ENCODE assay signal across 20 mouse cellular contexts in genomic region chr8:105609355-105609754, GRCm38 (mm10). TPM values are rescaled to one million over a fixed set of nuclear protein-coding genes. Genes with fewer than 3 reads are reported as not detected.
DNase-seq lines count a peak whose midpoint lies in the region; ATAC-seq lines count a peak whose summit lies in the region.
"Had no signal": no experiment of that assay in that cellular context is flagged by ENCODE, and none has a peak within 500 bp of the region (broad histone marks: within the 10 kb centered on the region; RNA-seq: fewer than 3 reads in every experiment).

No protein-coding gene starts in this region.

- no peak overlapping the region for H3K4me2 ChIP-seq in heart, embryonic 12.5 days
- H3K4me2 ChIP-seq: hindbrain, embryonic 12.5 days; intestine, embryonic 15.5 days had no signal

- H3K4me1 ChIP-seq in heart, embryonic 12.5 days (replicated peaks) = peaks cover 58% of the 10 kb centered on the region
- peaks cover 90% of the 10 kb centered on the region for H3K4me1 ChIP-seq in megakaryocyte, embryonic 14.5 days

- no peak for ATAC-seq in heart, embryonic 12.5 days (ENCODE audit: insufficient number of reproducible peaks, low FRiP score)
- ATAC-seq in megakaryocyte, adult 5-6 weeks (ENCODE audit: poor library complexity, severe bottlenecking) = no peak
- peak; percentile 43 for ATAC-seq in megakaryocyte-erythroid progenitor cell, adult 5-6 weeks (replicated peaks; ENCODE audit: low FRiP score, low TSS enrichment, poor library complexity, severe bottlenecking)
- ATAC-seq: forebrain, embryonic 14.5 days; intestine, embryonic 15.5 days had no signal

- no peak overlapping the region for H3K27ac ChIP-seq in heart, embryonic 12.5 days (ENCODE audit: poor library complexity, severe bottlenecking)
- H3K27ac ChIP-seq: hindbrain, embryonic 12.5 days; intestine, embryonic 15.5 days; kidney, postnatal 0 days had no signal

- intact Hi-C loops in heart, postnatal 10 days (cut with DNase I) = no loop called here

- 0 out of 2 replicates have a peak, but pooled peaks cover 5% of the 10 kb centered on the region for H3K36me3 ChIP-seq in heart, embryonic 12.5 days
- peaks cover 22% of the 10 kb centered on the region for H3K36me3 ChIP-seq in megakaryocyte, embryonic 14.5 days (replicated peaks; ENCODE audit: low read length)
- H3K36me3 ChIP-seq: hindbrain, embryonic 12.5 days; intestine, embryonic 15.5 days had no signal

- H3K27me3 ChIP-seq in heart, embryonic 12.5 days (replicated peaks) = peaks cover 10% of the 10 kb centered on the region
- H3K27me3 ChIP-seq in megakaryocyte, embryonic 14.5 days (replicated peaks) = no peaks in the 10 kb centered on the region

- peak overlapping the region; percentile 37; the same call in 1 of the 2 replicates for H3K9ac ChIP-seq in heart, embryonic 12.5 days
- H3K9ac ChIP-seq: hindbrain, embryonic 12.5 days; intestine, embryonic 15.5 days had no signal

- H3K4me3 ChIP-seq in heart, embryonic 12.5 days = no peak overlapping the region
- peak overlapping the region; percentile 85 for H3K4me3 ChIP-seq in megakaryocyte, embryonic 14.5 days (replicated peaks)
- H3K4me3 ChIP-seq: hindbrain, embryonic 12.5 days; intestine, embryonic 15.5 days had no signal

- H3K9me3 ChIP-seq in heart, embryonic 12.5 days (replicated peaks) = no peaks in the 10 kb centered on the region
- H3K9me3 ChIP-seq in megakaryocyte, embryonic 14.5 days = no peaks in the 10 kb centered on the region
- H3K9me3 ChIP-seq: hindbrain, embryonic 12.5 days; intestine, embryonic 15.5 days had no signal

- WGBS in heart, embryonic 12.5 days = 44% methylated on average over 2 of the region's 2 CpGs

- no peak for DNase-seq in heart, postnatal 10 days
- peak; percentile 53 for DNase-seq in liver
- DNase-seq in right cerebral cortex, adult 2 months (ENCODE audit: low spot score in 2 of 2) = no peak
- DNase-seq in adrenal gland, adult 18-20 months (ENCODE audit: low spot score in 2 of 2) = no peak
- DNase-seq: adrenal gland, adult 8-10 months; cerebellum, adult 9-10 months; right cerebral cortex, adult 18-20 months had no signal

RNA-seq across cellular contexts. Expression of gene Ripor1, which starts 4.3 kb away (rescaled TPM):
- 32.8 and 33.4 TPM in 2 replicates for polyA plus RNA-seq in heart, embryonic 12.5 days (2016; fragmentation: Nextera tagmentation; extraction: Ambion mirVana)
- total RNA-seq in heart, postnatal 10 days (2021) = 10 to 100 TPM; 53.1 to 55.8 TPM
- 19.3 and 27.7 TPM in 2 replicates for polyA plus RNA-seq in megakaryocyte, embryonic 14.5 days (2012; ENCODE audit: insufficient read depth, low replicate concordance)
- total RNA-seq in megakaryocyte, adult 5-6 weeks (2015) = 13.5 and 16.9 TPM in 2 replicates
- total RNA-seq in megakaryocyte, adult 5-6 weeks (2017) = 1.6 and 2.6 TPM in 2 replicates
- 148 and 206 TPM in 2 replicates for total RNA-seq in megakaryocyte-erythroid progenitor cell, adult 5-6 weeks (2014; fragmentation: Nextera tagmentation)
- total RNA-seq in megakaryocyte-erythroid progenitor cell, adult 5-6 weeks (2017) = 16.7 and 20.6 TPM in 2 replicates
- total RNA-seq in adrenal gland, adult 18-20 months (2021) = 10 to 100 TPM; 25.9 to 32.9 TPM

RNA-seq across cellular contexts. Expression of gene Ctcf, which starts 27.0 kb away (rescaled TPM):
- 66.1 and 75.9 TPM in 2 replicates for polyA plus RNA-seq in heart, embryonic 12.5 days (2016; fragmentation: Nextera tagmentation; extraction: Ambion mirVana)
- 10 to 100 TPM; 46.6 to 56.6 TPM for total RNA-seq in heart, postnatal 10 days (2021)
- polyA plus RNA-seq in megakaryocyte, embryonic 14.5 days (2012; ENCODE audit: insufficient read depth, low replicate concordance) = 18.1 and 68.4 TPM in 2 replicates
- total RNA-seq in megakaryocyte, adult 5-6 weeks (2015) = 97.0 and 98.3 TPM in 2 replicates
- 101 and 124 TPM in 2 replicates for total RNA-seq in megakaryocyte, adult 5-6 weeks (2017)
- 96.1 and 112 TPM in 2 replicates for total RNA-seq in megakaryocyte-erythroid progenitor cell, adult 5-6 weeks (2014; fragmentation: Nextera tagmentation)
- total RNA-seq in megakaryocyte-erythroid progenitor cell, adult 5-6 weeks (2017) = 113 and 160 TPM in 2 replicates
- 10 to 100 TPM; 54.2 to 55.2 TPM for total RNA-seq in adrenal gland, adult 18-20 months (2021)

RNA-seq across cellular contexts. Expression of gene Agrp, which starts 27.8 kb away (rescaled TPM):
- 0.51 and 0.64 TPM in 2 replicates for polyA plus RNA-seq in heart, embryonic 12.5 days (2016; fragmentation: Nextera tagmentation; extraction: Ambion mirVana)
- total RNA-seq in heart, postnatal 10 days (2021) = not detected
- not detected in 2 replicates for polyA plus RNA-seq in megakaryocyte, embryonic 14.5 days (2012; ENCODE audit: insufficient read depth, low replicate concordance)
- total RNA-seq in megakaryocyte, adult 5-6 weeks (2015) = not detected in 2 replicates
- total RNA-seq in megakaryocyte, adult 5-6 weeks (2017) = not detected in 2 replicates
- total RNA-seq in megakaryocyte-erythroid progenitor cell, adult 5-6 weeks (2014; fragmentation: Nextera tagmentation) = not detected in 2 replicates
- not detected in 2 replicates for total RNA-seq in megakaryocyte-erythroid progenitor cell, adult 5-6 weeks (2017)
- 1 to 10 TPM; 3.3 to 5.3 TPM for total RNA-seq in adrenal gland, adult 18-20 months (2021)
- total RNA-seq: heart, adult 8-10 months; layer of hippocampus, postnatal 10 days; liver, adult 2 months; neutrophil, adult 5-6 weeks had no signal
- polyA plus RNA-seq: liver, adult 2 months; testis, adult 2 months had no signal

RNA-seq across cellular contexts. Expression of gene Atp6v0d1, which starts 43.5 kb away (rescaled TPM):
- polyA plus RNA-seq in heart, embryonic 12.5 days (2016; fragmentation: Nextera tagmentation; extraction: Ambion mirVana) = 51.4 and 52.9 TPM in 2 replicates
- 10 to 100 TPM; 60.1 to 64.0 TPM for total RNA-seq in heart, postnatal 10 days (2021)
- polyA plus RNA-seq in megakaryocyte, embryonic 14.5 days (2012; ENCODE audit: insufficient read depth, low replicate concordance) = 19.8 and 57.3 TPM in 2 replicates
- 222 and 239 TPM in 2 replicates for total RNA-seq in megakaryocyte, adult 5-6 weeks (2015)
- total RNA-seq in megakaryocyte, adult 5-6 weeks (2017) = 86.2 and 101 TPM in 2 replicates
- 51.9 and 70.3 TPM in 2 replicates for total RNA-seq in megakaryocyte-erythroid progenitor cell, adult 5-6 weeks (2014; fragmentation: Nextera tagmentation)
- 21.0 and 32.0 TPM in 2 replicates for total RNA-seq in megakaryocyte-erythroid progenitor cell, adult 5-6 weeks (2017)
- total RNA-seq in adrenal gland, adult 18-20 months (2021) = 100 to 1,000 TPM; 118 to 121 TPM

Comparison
In these comparisons a context has a peak if more than half of its experiments do, and no peak if none do; other contexts are left out.
1. RNA of gene Agrp, which starts 27.8 kb away (total RNA-seq): 3.3 to 5.3 TPM in adrenal gland, adult 18-20 months; not detected in heart, postnatal 10 days, not detected in megakaryocyte, adult 5-6 weeks and not detected in megakaryocyte-erythroid progenitor cell, adult 5-6 weeks; every median in the first group is over 4 times any median in the second.